Comparison of ENCODE assay signal across 14 mouse cellular contexts in genomic region chr11:32276347-32276746, GRCm38 (mm10). TPM values are rescaled to one million over a fixed set of nuclear protein-coding genes. Genes with fewer than 3 reads are reported as not detected.
A peak's percentile ranks its signal among the peaks of the same experiment; 100 is the strongest.
DNase-seq lines count a peak whose midpoint lies in the region; ATAC-seq and TF ChIP-seq lines count a peak whose summit lies in the region.
"Had no signal": no experiment of that assay in that cellular context is flagged by ENCODE, and none has a peak within 500 bp of the region (broad histone marks: within the 10 kb centered on the region; RNA-seq: fewer than 3 reads in every experiment).

TSS of gene Hba-x (plus strand) at chr11:32276400.

- H3K9ac ChIP-seq in intestine, embryonic 14.5 days (ENCODE audit: low read length) = no peak within 1 kb of the TSS
- no peak within 1 kb of the TSS for H3K9ac ChIP-seq in intestine, postnatal 0 days (ENCODE audit: low read depth, low read length)
- no peak within 1 kb of the TSS for H3K9ac ChIP-seq in embryonic facial prominence, embryonic 12.5 days
- H3K9ac ChIP-seq in forebrain, embryonic 15.5 days (replicated peaks) = no peak within 1 kb of the TSS
- H3K9ac ChIP-seq in liver, embryonic 16.5 days (ENCODE audit: low read depth, low read length) = 0 out of 2 replicates have a peak within 1 kb of the TSS, but pooled peaks have one; percentile 23

- peaks cover 23% of the 10 kb centered on the region; the same call in 1 of the 2 replicates for H3K27me3 ChIP-seq in intestine, embryonic 14.5 days (replicated peaks; ENCODE audit: control insufficient read depth, insufficient read depth, low read length)
- H3K27me3 ChIP-seq in intestine, postnatal 0 days (replicated peaks; ENCODE audit: control insufficient read depth, insufficient read depth, low read length) = peaks cover 11% of the 10 kb centered on the region
- H3K27me3 ChIP-seq in embryonic facial prominence, embryonic 12.5 days = peaks cover 7% of the 10 kb centered on the region; the same call in 1 of the 2 replicates
- H3K27me3 ChIP-seq in forebrain, embryonic 15.5 days = no peaks in the 10 kb centered on the region
- H3K27me3 ChIP-seq in liver, embryonic 16.5 days (ENCODE audit: control insufficient read depth, insufficient read depth, low read depth, low read length) = peaks cover 16% of the 10 kb centered on the region

- no peak for ATAC-seq in intestine, embryonic 14.5 days (replicated peaks; ENCODE audit: low FRiP score, low TSS enrichment, low read depth)
- no peak for ATAC-seq in intestine, postnatal 0 days
- no peak for ATAC-seq in embryonic facial prominence, embryonic 12.5 days (ENCODE audit: insufficient number of reproducible peaks, insufficient read depth, low FRiP score, low TSS enrichment)
- no peak for ATAC-seq in forebrain, embryonic 15.5 days (replicated peaks)
- ATAC-seq in liver, embryonic 16.5 days (ENCODE audit: low read depth) = no peak

- no peak within 1 kb of the TSS for H3K4me2 ChIP-seq in intestine, embryonic 14.5 days (ENCODE audit: low read length)
- H3K4me2 ChIP-seq in intestine, postnatal 0 days (replicated peaks; ENCODE audit: low read depth) = no peak within 1 kb of the TSS
- H3K4me2 ChIP-seq in embryonic facial prominence, embryonic 12.5 days (replicated peaks) = no peak within 1 kb of the TSS
- H3K4me2 ChIP-seq in forebrain, embryonic 15.5 days (replicated peaks) = no peak within 1 kb of the TSS
- no peak within 1 kb of the TSS for H3K4me2 ChIP-seq in liver, embryonic 16.5 days (ENCODE audit: low read depth, low read length)

- no peak for DNase-seq in intestine, embryonic 14.5 days (ENCODE audit: low spot score)
- no peak for DNase-seq in urinary bladder, adult 18-20 months (ENCODE audit: low spot score in 2 of 2)
- no peak for DNase-seq in gastrocnemius, postnatal 36 days
- DNase-seq in embryo, embryonic 10.5 days (ENCODE audit: low spot score) = no peak
- DNase-seq: cerebellum, adult 2 months; kidney, postnatal 10 days; thymus, adult 2 months had no signal

- intact Hi-C loops in gastrocnemius, postnatal 36 days (cut with DNase I) = no loop called here

- H3K27ac ChIP-seq in intestine, embryonic 14.5 days (ENCODE audit: low read depth) = no peak within 1 kb of the TSS
- H3K27ac ChIP-seq in intestine, postnatal 0 days (ENCODE audit: low read depth, low read length) = no peak within 1 kb of the TSS
- H3K27ac ChIP-seq in embryonic facial prominence, embryonic 12.5 days = no peak within 1 kb of the TSS
- no peak within 1 kb of the TSS for H3K27ac ChIP-seq in forebrain, embryonic 15.5 days (replicated peaks)
- H3K27ac ChIP-seq in liver, embryonic 16.5 days (ENCODE audit: low read length) = peak within 1 kb of the TSS; percentile 43; the same call in 1 of the 2 replicates

- H3K4me1 ChIP-seq in intestine, embryonic 14.5 days (replicated peaks; ENCODE audit: control insufficient read depth, insufficient read depth, low read length) = no peaks in the 10 kb centered on the region
- H3K4me1 ChIP-seq in intestine, postnatal 0 days (replicated peaks; ENCODE audit: control insufficient read depth, insufficient read depth, low read length) = no peaks in the 10 kb centered on the region
- H3K4me1 ChIP-seq in embryonic facial prominence, embryonic 12.5 days = no peaks in the 10 kb centered on the region
- H3K4me1 ChIP-seq in forebrain, embryonic 15.5 days = no peaks in the 10 kb centered on the region
- peaks cover 25% of the 10 kb centered on the region for H3K4me1 ChIP-seq in liver, embryonic 16.5 days (ENCODE audit: control insufficient read depth, low read depth, low read length)

- H3K4me3 ChIP-seq in intestine, embryonic 14.5 days (ENCODE audit: low read depth, low read length) = no peak within 1 kb of the TSS
- no peak within 1 kb of the TSS for H3K4me3 ChIP-seq in intestine, postnatal 0 days (ENCODE audit: low read depth, low read length)
- no peak within 1 kb of the TSS for H3K4me3 ChIP-seq in embryonic facial prominence, embryonic 12.5 days
- H3K4me3 ChIP-seq in forebrain, embryonic 15.5 days = no peak within 1 kb of the TSS
- H3K4me3 ChIP-seq in liver, embryonic 16.5 days (ENCODE audit: low read depth, low read length) = no peak within 1 kb of the TSS
- H3K4me3 ChIP-seq: myocyte had no signal

- TF ChIP-seq CTCF in intestine, postnatal 0 days (IDR thresholded peaks at IDR 0.05; ENCODE audit: low read depth) = no peak

- WGBS in intestine, embryonic 14.5 days = 65% methylated on average over 3 of the region's 3 CpGs
- 63% methylated on average over 3 of the region's 3 CpGs for WGBS in intestine, postnatal 0 days
- WGBS in embryonic facial prominence, embryonic 12.5 days = 66% methylated on average over 3 of the region's 3 CpGs
- 70% methylated on average over 3 of the region's 3 CpGs for WGBS in forebrain, embryonic 15.5 days
- 72% methylated on average over 3 of the region's 3 CpGs for WGBS in liver, embryonic 16.5 days (ENCODE audit: insufficient replicate concordance)

- H3K9me3 ChIP-seq in intestine, embryonic 14.5 days (ENCODE audit: control insufficient read depth, low read length) = no peaks in the 10 kb centered on the region
- no peaks in the 10 kb centered on the region for H3K9me3 ChIP-seq in intestine, postnatal 0 days (ENCODE audit: control insufficient read depth)
- no peaks in the 10 kb centered on the region for H3K9me3 ChIP-seq in embryonic facial prominence, embryonic 12.5 days
- H3K9me3 ChIP-seq in forebrain, embryonic 15.5 days = no peaks in the 10 kb centered on the region
- H3K9me3 ChIP-seq in liver, embryonic 16.5 days (replicated peaks; ENCODE audit: control insufficient read depth, low read length) = no peaks in the 10 kb centered on the region

- no peaks in the 10 kb centered on the region for H3K36me3 ChIP-seq in intestine, embryonic 14.5 days (ENCODE audit: control insufficient read depth, insufficient read depth, low read length)
- no peaks in the 10 kb centered on the region for H3K36me3 ChIP-seq in intestine, postnatal 0 days (ENCODE audit: control insufficient read depth, insufficient read depth)
- no peaks in the 10 kb centered on the region for H3K36me3 ChIP-seq in embryonic facial prominence, embryonic 12.5 days
- H3K36me3 ChIP-seq in forebrain, embryonic 15.5 days = no peaks in the 10 kb centered on the region
- H3K36me3 ChIP-seq in liver, embryonic 16.5 days (ENCODE audit: control insufficient read depth, insufficient read depth) = no peaks in the 10 kb centered on the region

RNA-seq across cellular contexts. Expression of gene Hba-x, which starts in this region (rescaled TPM):
- polyA plus RNA-seq in intestine, embryonic 14.5 days (2014; fragmentation: Nextera tagmentation; extraction: Ambion mirVana) = 104 and 121 TPM in 2 replicates
- polyA plus RNA-seq in intestine, postnatal 0 days (2015; fragmentation: Nextera tagmentation; extraction: Ambion mirVana) = 0.23 TPM in 1 of 2 replicates, not detected in the other
- polyA plus RNA-seq in embryonic facial prominence, embryonic 12.5 days (2016; fragmentation: Nextera tagmentation; extraction: Ambion mirVana) = 1,599 and 1,804 TPM in 2 replicates
- polyA plus RNA-seq in forebrain, embryonic 15.5 days (2015; fragmentation: Nextera tagmentation; extraction: Ambion mirVana) = 24.0 and 37.2 TPM in 2 replicates
- polyA plus RNA-seq in liver, embryonic 16.5 days (2015; fragmentation: Nextera tagmentation; extraction: Ambion mirVana) = 43.7 and 47.4 TPM in 2 replicates
- total RNA-seq in gastrocnemius, postnatal 36 days (2021) = not detected
- total RNA-seq: adrenal gland, adult 18-20 months; left cerebral cortex, postnatal 25 days had no signal
- polyA plus RNA-seq: myocyte had no signal

Comparison
In these comparisons a context has a peak if more than half of its experiments do, and no peak if none do; other contexts are left out.
1. RNA of gene Hba-x (polyA plus RNA-seq): 1,599 to 1,804 TPM in embryonic facial prominence, embryonic 12.5 days, 104 to 121 TPM in intestine, embryonic 14.5 days, 43.7 to 47.4 TPM in liver, embryonic 16.5 days and 24.0 to 37.2 TPM in forebrain, embryonic 15.5 days; 0.23 TPM in intestine, postnatal 0 days; every median in the first group is over 10 times any median in the second.
2. RNA of gene Hba-x (polyA plus RNA-seq): 1,599 to 1,804 TPM in embryonic facial prominence, embryonic 12.5 days; 104 to 121 TPM in intestine, embryonic 14.5 days, 43.7 to 47.4 TPM in liver, embryonic 16.5 days and 24.0 to 37.2 TPM in forebrain, embryonic 15.5 days; every median in the first group is over 10 times any median in the second.